Mouse (Mus musculus) frontal cortex, adult 2 months (tissue): ENCODE measurements around the gene Sh3bp2. TPM values are rescaled to one million over a fixed set of nuclear protein-coding genes. Genes with fewer than 3 reads are reported as not detected.
A peak's percentile ranks its signal among the peaks of the same experiment; 100 is the strongest.
"Not testable (repeated sequence)": the region's sequence is repeated elsewhere in the genome, so short reads cannot be mapped to it uniquely, and the experiment has no call there.

Experiments
- DNase-seq, 2 experiments: peaks; one replicate each; pipeline ENCODE4 v3.0.0; 2022; ENCODE audit warnings: low spot score in 1 of 2; ENCODE audit errors: extremely low spot score in 1 of 2
- polyA plus RNA-seq: library from polyadenylated mRNA; depleted of rRNA; stranded (reverse); fragments of >200 nt; gene quantifications from 2 replicates; pipeline ENCODE4 v1.2.3, GENCODE M21; 2012

Gene Sh3bp2
- polyA plus RNA-seq, 1 experiment, result 4.8 TPM

- no peak for DNase-seq
Measured at GRCm38 (mm10) chr5:34564291-34564690, 38.7 kb downstream of the Sh3bp2 start.

DNA sequence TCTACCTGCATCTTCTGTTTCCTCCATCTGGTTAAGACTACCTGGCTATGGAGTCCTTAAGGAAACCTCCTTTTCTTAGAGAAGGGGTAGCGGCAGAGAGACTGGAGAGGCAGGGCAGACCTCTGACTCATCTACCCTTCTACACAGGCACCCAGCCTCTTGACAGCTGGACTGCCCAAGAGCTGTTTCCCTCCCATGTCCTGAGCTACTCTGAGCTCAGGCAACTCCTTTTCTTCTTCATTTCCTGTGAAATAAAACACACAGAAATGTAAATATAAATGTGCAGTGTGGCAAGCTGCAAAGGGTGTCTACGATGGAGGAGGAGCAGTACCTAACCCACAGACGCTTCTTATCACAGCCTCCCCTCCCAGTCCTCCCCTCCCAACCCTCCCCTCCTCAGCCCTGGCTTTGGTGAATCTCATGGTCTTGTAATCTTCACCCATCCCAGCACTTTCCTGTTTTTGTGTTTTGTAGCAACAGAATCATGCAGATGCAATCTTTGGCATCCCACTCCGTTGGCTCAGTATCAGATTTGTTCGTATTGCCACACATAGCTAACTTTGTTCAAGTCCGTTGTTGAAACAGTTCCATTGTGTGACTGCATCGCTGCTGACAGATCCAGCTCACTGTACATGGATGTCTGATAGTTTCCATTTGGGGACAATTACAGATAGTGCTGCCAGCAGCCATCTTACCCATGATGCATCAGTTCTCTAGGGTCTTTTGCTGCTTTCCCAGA, 40.1 kb downstream of the Sh3bp2 start:
- DNase-seq, result peak; percentile 14 to 59

DNA sequence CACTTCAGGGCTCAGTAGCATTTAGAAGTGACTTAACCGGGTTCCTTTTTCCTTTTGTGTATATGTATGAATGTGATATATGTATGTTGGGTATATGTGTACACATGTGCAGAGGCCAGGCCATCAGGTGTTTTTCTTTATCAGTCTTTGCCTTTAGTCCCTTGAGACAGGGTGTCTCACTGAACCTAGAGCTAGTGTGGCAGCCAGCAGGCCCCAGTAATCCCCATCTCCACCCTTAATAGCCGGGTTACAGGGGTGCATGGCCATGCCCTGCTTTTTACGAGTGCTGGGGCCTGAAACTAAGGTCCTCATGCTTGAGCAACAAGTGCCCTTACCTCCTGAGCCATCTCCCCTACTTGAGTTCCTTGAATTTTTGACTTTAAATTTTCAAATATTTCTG, 45.9 kb downstream of the Sh3bp2 start:
- no peak for DNase-seq

DNA sequence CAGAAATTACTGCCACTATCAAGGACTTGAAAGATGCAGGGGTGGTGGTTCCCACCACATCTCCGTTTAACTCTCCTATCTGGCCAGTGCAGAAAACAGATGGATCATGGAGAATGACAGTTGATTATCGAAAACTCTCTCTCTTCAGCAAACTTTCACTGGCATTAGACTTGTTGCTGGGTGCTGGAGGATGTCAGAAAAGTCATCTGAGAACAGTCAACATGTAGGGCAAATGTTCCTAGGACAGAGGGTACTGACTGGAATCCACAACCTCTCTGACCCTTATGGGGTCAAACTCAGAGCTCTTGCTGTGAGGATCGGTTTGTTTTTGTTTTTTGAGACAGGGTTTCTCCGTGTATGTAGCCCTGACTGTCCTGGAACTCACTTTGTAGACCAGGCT, 46.9 kb downstream of the Sh3bp2 start:
- not testable (repeated sequence) for DNase-seq

- peak; percentile 96 to 99 for DNase-seq
Measured at GRCm38 (mm10) chr5:34573268-34574221, 47.9 kb downstream of the Sh3bp2 start, which contains the start of gene Add1. Gene Add1 (plus strand): TSS chr5:34573664.

- no peak for DNase-seq
Measured at GRCm38 (mm10) chr5:34574721-34575120, 49.1 kb downstream of the Sh3bp2 start.

DNA sequence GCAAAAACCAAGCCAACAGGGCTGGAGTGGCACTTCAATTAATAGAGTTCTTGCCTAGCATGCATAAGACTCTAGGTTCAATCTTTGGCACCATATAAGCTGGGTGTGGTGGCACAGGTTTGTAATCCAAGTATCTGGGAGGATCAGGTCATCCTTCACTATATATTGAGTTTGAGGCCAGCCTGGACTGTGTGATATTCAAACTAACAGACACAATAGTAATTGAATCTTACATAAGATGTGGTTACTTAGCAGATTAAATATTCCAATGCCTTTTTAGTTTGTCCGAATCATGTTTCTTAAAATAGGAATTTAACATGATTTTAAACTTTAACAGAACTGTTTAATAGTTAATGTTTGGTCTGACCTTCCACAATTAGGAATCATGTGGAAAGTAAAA, 50.6 kb downstream of the Sh3bp2 start:
- no peak for DNase-seq

GRCm38 (mm10) chr5:34578038-34578655, 52.5 kb downstream of the Sh3bp2 start:
- no peak for DNase-seq

DNA sequence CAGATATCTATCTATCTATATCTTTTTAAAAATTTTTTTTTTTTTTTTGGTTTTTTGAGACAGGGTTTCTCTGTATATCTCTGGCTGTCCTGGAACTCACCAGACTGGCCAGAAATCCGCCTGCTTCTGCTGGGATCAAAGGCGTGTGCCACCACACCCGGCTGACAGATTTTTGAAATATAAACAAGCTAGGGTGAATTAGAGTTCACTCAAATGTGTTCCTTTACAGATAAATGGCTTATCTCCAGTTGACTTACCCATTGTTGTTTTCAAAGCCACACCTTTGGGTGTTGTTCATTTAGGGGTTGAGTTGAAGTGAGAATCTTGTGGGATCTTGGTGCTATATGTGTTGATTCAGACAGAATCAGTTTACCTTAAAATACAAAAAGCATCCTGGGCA, 53.7 kb downstream of the Sh3bp2 start:
- DNase-seq, result no peak

- peak; percentile 68 to 79 for DNase-seq
Measured at GRCm38 (mm10) chr5:34581671-34582313, 56.2 kb downstream of the Sh3bp2 start.

GRCm38 (mm10) chr5:34582314-34582675, 56.7 kb downstream of the Sh3bp2 start:
- no peak for DNase-seq

DNA sequence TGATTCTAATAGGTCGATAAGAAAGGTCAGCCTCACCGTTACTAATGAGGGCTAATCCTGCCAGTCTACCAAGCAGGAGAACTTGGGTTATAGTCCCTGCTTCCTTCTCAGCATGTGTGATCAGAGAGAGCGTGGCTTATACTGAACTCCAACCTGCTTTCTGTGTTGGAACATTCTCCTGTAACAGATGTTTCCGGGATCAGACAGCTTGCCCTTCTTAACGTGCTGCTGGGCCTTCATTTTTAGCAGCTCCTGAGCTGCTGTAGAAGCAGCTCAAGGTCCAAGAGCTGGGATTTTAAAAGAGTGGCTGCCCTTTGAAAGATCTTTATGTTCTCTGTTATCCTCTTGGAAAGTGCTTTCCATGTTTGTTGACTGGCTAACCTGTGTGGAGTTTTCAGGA, 59.6 kb downstream of the Sh3bp2 start:
- DNase-seq, result no peak

DNA sequence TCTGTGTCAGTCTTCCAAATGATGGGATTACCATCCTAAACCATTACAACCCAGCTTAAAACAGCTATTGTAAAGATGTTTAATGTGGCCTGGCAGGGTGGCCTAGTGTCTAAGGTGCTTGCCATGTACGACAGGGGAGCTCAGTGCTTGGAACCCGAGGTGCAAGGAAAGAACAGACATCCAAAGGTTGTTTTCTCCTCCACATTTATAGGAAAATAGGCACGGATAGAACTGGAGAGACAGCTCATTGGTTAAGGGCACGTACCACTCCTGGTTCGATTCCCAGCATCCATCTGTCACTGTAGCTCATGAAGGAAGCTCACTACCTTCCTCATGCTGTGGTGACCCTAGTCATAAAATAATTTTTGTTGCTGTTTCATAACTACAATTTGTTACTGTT, 62.2 kb downstream of the Sh3bp2 start:
- no peak for DNase-seq

DNA sequence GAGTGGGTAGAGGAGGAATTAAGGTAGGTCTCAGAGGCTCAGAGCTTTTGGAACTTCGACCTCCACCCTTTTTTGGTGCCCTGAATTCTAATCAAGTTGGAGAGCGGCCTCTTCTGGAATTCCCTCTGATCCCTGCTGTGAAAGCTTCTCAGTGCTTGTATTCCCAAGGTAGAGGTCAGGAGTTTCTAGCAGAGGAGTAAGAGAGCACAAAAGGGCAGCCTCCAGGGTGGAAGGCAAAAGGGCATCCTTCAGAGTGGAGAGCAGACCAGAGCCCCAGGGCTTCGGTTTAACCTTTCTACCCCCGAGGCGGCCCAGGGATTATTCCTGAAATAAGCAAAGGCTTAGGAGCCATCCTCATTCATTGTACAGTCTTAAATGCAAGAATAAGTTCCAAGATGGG, 64.4 kb downstream of the Sh3bp2 start:
- no peak for DNase-seq

DNA sequence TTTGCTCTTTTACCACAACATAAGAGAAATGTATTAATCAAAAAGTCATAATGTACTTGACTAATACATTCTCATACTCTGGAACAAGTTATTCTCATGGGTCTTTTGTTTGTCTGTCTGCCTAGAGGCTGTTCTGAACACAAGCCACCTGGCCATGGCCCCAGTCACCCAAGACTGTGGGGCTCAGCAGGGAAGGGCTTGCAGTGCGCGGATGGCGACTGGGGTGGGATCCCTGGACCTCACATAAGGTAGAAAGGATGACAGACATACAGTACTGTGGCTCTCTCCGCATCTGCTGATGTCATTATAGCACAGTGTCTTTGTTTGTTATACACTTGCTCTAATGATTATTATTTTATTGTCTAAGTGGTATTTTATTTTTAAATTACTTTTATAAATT, 65.1 kb downstream of the Sh3bp2 start:
- DNase-seq, result no peak

- no peak for DNase-seq
Measured at GRCm38 (mm10) chr5:34591388-34592004, 65.9 kb downstream of the Sh3bp2 start.

GRCm38 (mm10) chr5:34592224-34592623, 66.6 kb downstream of the Sh3bp2 start:
- not testable (repeated sequence) for DNase-seq

GRCm38 (mm10) chr5:34592666-34593065, 67.0 kb downstream of the Sh3bp2 start:
- no peak for DNase-seq

DNA sequence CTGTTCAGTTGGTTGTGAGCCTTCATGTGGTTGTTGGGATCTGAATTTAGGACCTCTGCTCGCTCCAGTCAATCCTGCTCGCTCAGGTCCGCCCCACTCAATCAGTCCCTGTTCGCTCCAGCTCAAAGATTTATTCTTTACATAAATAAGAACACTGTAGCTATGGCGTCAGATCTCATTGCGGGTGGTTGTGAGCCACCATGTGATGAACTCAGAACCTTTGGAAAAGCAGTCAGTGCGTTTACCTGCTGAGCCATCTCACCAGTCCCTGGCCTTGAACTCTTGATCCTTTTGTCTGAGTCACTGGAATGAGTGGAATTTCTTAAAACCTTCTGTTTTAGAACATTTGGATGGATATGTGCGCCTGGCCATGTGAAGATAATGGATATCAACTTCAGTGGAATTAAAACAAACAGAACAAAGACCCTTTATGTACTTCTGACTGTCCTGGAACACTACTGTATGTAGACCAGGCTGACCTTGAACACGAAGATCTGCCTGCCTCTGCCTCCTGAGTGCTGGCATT, 67.6 kb downstream of the Sh3bp2 start:
- no peak for DNase-seq

DNA sequence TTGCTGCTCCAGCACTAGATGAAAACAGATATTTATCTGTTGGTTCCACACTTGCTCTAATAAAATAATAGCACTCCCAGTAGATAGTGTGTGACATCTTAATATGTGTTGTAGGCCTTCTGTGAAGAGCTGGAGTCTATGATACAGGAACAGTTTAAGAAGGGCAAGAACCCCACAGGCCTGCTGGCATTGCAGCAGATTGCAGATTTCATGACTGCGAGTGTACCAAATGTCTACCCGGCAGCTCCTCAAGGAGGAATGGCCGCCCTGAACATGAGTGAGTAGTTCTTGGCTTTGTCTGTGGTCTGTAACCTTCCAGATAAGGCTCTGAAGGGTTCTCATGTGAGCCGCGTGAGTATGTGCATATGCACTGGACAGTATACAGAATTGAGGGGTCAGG, 78.9 kb downstream of the Sh3bp2 start:
- DNase-seq, result no peak
